Mouse (Mus musculus): Measurements from ENCODE around the gene Map3k14. TPM values are rescaled to one million over a fixed set of nuclear protein-coding genes. Genes with fewer than 3 reads are reported as not detected.
A peak's percentile ranks its signal among the peaks of the same experiment; 100 is the strongest.

Gene Map3k14
- 49.6 and 57.7 TPM in 2 replicates for polyA plus RNA-seq (2012; rRNA removed)

DNA sequence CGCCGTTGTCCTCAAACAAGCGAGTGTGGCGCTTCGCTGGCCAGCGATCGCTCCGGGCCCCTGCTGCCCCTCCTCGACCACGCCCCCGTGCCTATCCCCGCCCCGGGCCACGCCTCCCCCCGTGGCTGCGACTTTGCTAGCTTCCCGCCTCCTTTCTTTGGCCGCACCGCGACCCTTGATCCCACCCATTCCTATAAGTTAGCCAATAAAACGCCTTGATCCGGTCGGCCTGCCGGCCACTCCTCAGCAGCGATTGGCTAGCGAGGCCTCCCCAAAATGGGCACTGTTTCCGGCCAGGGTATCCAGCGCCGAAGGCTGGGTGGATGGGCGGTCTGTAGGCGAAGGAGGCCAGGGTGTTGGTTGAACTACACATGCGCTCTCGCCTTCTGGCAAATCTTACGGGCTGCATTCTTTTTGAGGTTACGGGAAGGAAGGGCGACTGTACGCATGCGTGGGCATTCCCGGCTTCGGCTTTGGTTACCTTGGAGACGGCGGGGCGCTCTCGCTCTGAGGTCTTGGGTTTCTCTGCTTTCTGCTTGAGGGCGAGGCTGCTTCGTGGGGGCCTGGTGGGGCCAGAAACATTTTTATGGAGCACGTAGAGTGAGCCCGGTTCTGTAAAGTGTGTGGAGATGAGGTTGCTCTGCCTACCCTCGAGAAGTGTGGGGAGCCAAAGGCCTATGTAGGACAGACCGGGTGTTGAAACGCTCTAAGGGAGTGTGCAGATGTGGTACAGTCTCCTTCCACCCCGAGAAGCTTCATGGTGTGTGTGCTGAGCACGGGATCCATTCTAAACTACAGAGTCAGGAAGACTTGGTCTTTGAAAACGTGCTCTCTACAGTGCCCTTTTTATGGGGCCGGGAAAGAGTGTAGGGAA lies at the start of gene Map3k14:
Gene Map3k14, minus strand, starts transcription at position 127 of the 874 bp plus-strand sequence.
- 2% methylated on average over 55 of the region's 55 CpGs for WGBS

DNA sequence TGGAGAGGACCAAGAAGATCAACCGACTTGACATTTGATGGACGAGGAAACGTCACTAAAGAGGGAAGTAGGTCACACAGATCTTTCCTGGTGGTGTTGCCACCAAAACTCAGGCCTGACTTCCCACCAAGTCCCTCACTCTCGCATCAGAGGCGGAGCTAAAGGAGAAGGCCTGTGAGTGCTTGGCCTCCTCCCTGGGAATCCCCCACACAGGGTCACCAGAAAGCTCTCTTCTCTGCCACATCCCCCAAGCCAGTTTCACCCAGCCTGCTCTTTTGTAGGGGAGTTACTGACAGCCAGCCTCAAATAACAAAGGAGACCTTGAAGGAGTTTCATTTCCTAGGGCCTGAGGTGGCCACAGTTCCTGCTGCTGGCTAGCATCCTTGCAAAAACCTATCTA lies 48.1 kb upstream of the Map3k14 start:
- Histone ChIP-seq H3K27me3 (ENCODE audit: control insufficient read depth, insufficient read depth, low read length) (peaks cover 3% of the 10 kb centered on the region; the same call in 1 of the 2 replicates), H3K27ac (ENCODE audit: insufficient read depth, low read length) (no peak overlapping the region), H3K4me3 (ENCODE audit: extremely low read depth, insufficient read depth, insufficient read length) (no peak overlapping the region), H3K36me3 (ENCODE audit: control insufficient read depth, insufficient read depth, low read length) (no peaks in the 10 kb centered on the region), H3K4me1 (ENCODE audit: control insufficient read depth, insufficient read depth, insufficient read length) (no peaks in the 10 kb centered on the region; the same call in 1 of the 2 replicates)
- no peak for DNase-seq (ENCODE audit: low read depth in 1 of 2, low spot score in 2 of 2)
- WGBS, result 47% methylated on average over 5 of the region's 5 CpGs
- no peak for TF ChIP-seq POLR2A (IDR thresholded peaks at IDR 0.05; ENCODE audit: low read depth, low read length)
- TF ChIP-seq CTCF (IDR thresholded peaks at IDR 0.05; ENCODE audit: extremely low read depth, insufficient read depth, insufficient read length, insufficient replicate concordance), result no peak

More for the DNA sequence above, at the start of gene Map3k14:
- Histone ChIP-seq H3K36me3 (ENCODE audit: control insufficient read depth, insufficient read depth, low read length) (no peaks in the 10 kb centered on the region), H3K27ac (ENCODE audit: insufficient read depth, low read length) (peak within 1 kb of the TSS; percentile 81), H3K27me3 (ENCODE audit: control insufficient read depth, insufficient read depth, low read length) (no peaks in the 10 kb centered on the region), H3K4me1 (ENCODE audit: control insufficient read depth, insufficient read depth, insufficient read length) (peaks cover 9% of the 10 kb centered on the region; the same call in 1 of the 2 replicates), H3K4me3 (ENCODE audit: extremely low read depth, insufficient read depth, insufficient read length) (peak within 1 kb of the TSS; percentile 81)
- peak; percentile 97 to 100 for DNase-seq (ENCODE audit: low read depth in 1 of 2, low spot score in 2 of 2)
- peak; percentile 96; the same call in 1 of the 2 replicates for TF ChIP-seq POLR2A (IDR thresholded peaks at IDR 0.05; ENCODE audit: low read depth, low read length)
- no peak for TF ChIP-seq CTCF (IDR thresholded peaks at IDR 0.05; ENCODE audit: extremely low read depth, insufficient read depth, insufficient read length, insufficient replicate concordance)

DNA sequence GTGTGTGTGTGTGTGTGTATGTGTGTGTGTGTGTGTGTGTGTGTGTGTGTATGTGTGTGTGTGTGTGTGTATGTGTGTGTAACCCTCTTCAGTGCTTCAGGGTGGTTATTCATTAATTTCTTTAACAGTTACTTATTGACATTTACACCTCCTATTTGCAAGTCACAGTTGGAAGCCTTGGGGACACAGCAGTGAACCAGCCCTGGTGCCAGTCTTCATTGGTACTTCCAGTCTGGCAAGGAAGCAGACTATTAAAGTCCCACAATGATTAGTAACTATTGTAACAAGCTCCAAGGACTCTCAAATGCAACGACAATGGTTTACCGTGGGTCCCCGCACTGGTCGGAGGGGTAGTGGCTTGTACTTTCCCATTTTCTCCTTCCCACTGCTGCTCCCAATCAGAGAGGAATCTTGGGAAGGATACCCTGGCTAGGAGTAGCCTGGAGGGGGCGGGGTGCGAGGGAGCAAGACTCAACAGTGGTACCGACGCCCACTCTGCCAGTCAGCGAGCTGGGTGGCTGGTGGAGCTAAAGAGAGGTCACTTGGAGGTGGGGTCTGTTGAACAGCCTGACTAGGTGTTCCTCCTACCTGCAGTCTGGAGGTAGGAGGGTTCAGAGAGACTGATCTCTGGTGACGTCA lies 47.6 kb upstream of the Map3k14 start:
- no peak for DNase-seq (ENCODE audit: low read depth in 1 of 2, low spot score in 2 of 2)
- TF ChIP-seq POLR2A (IDR thresholded peaks at IDR 0.05; ENCODE audit: low read depth, low read length) (no peak), CTCF (IDR thresholded peaks at IDR 0.05; ENCODE audit: extremely low read depth, insufficient read depth, insufficient read length, insufficient replicate concordance) (no peak)
- 87% methylated on average over 10 of the region's 10 CpGs for WGBS
- H3K36me3 ChIP-seq (ENCODE audit: control insufficient read depth, insufficient read depth, low read length), result no peaks in the 10 kb centered on the region
- H3K4me1 ChIP-seq (ENCODE audit: control insufficient read depth, insufficient read depth, insufficient read length), result no peaks in the 10 kb centered on the region; the same call in 1 of the 2 replicates
- H3K27ac ChIP-seq (ENCODE audit: insufficient read depth, low read length), result no peak overlapping the region
- H3K27me3 ChIP-seq (ENCODE audit: control insufficient read depth, insufficient read depth, low read length), result peaks cover 3% of the 10 kb centered on the region; the same call in 1 of the 2 replicates
- H3K4me3 ChIP-seq (ENCODE audit: extremely low read depth, insufficient read depth, insufficient read length), result no peak overlapping the region

DNA sequence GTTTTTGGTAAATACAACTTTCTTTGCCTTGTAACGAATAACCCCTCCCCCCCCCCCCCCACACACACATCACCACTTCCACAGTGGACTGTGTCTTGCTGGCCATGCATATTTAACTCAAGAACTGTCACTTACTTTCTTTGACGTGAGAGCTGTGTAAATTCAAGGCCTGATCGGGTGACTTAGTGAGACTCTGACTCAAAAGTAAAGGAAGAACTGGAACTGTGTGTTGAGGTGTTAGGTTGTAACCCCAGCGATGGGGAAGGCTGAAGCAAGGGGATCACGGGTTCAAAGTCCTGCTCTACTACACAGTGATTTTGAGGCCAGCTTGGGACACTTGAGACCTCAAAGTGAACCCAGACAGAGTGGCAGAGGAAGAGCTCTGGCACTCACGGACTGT lies 46.3 kb upstream of the Map3k14 start:
- Histone ChIP-seq H3K27me3 (ENCODE audit: control insufficient read depth, insufficient read depth, low read length) (peaks cover 3% of the 10 kb centered on the region; the same call in 1 of the 2 replicates), H3K27ac (ENCODE audit: insufficient read depth, low read length) (no peak overlapping the region), H3K36me3 (ENCODE audit: control insufficient read depth, insufficient read depth, low read length) (no peaks in the 10 kb centered on the region), H3K4me3 (ENCODE audit: extremely low read depth, insufficient read depth, insufficient read length) (no peak overlapping the region), H3K4me1 (ENCODE audit: control insufficient read depth, insufficient read depth, insufficient read length) (no peaks in the 10 kb centered on the region; the same call in 1 of the 2 replicates)
- TF ChIP-seq POLR2A (IDR thresholded peaks at IDR 0.05; ENCODE audit: low read depth, low read length), result no peak
- TF ChIP-seq CTCF (IDR thresholded peaks at IDR 0.05; ENCODE audit: extremely low read depth, insufficient read depth, insufficient read length, insufficient replicate concordance), result no peak
- DNase-seq (ENCODE audit: low read depth in 1 of 2, low spot score in 2 of 2), result no peak
- WGBS, result 78% methylated on average over 6 of the region's 6 CpGs

DNA sequence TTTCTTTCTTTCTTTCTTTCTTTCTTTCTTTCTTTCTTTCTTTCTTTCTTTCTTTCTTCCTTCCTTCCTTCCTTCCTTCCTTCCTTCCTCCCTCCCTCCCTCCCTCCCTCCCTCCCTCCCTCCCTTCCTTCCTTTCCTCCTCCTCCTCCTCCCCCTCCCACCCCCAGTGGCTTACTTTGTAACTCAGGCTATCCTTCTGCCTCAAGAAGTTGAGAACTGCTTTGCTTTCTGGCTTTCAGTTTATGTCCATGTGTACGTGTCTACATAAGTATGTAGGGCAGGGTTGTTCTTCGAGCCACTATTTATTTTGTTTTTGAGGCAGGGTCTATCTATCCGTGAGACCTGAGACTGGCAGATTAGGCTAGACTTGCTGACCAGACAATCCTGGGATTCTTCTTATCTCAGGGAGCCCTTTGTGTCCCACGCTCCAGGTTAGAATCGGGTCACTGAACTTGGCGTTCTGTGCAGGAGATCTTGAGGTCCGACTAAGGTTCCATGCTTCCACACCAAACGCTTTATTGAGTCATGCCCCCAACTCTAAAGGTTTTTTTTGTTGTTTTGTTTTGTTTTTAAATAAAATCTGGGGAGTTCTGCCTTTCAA lies 45.5 kb upstream of the Map3k14 start:
- no peak overlapping the region for H3K4me3 ChIP-seq (ENCODE audit: extremely low read depth, insufficient read depth, insufficient read length)

GRCm38 (mm10) chr11:103311960-103312611 lies 44.8 kb upstream of the Map3k14 start:
- WGBS, result 8% methylated on average over 30 of the region's 30 CpGs
- Histone ChIP-seq H3K4me3 (ENCODE audit: extremely low read depth, insufficient read depth, insufficient read length) (no peak overlapping the region), H3K4me1 (ENCODE audit: control insufficient read depth, insufficient read depth, insufficient read length) (no peaks in the 10 kb centered on the region; the same call in 1 of the 2 replicates), H3K36me3 (ENCODE audit: control insufficient read depth, insufficient read depth, low read length) (no peaks in the 10 kb centered on the region), H3K27ac (ENCODE audit: insufficient read depth, low read length) (peak overlapping the region; percentile 29; the same call in 1 of the 2 replicates), H3K27me3 (ENCODE audit: control insufficient read depth, insufficient read depth, low read length) (peaks cover 3% of the 10 kb centered on the region; the same call in 1 of the 2 replicates)
- no peak for DNase-seq (ENCODE audit: low read depth in 1 of 2, low spot score in 2 of 2)
- TF ChIP-seq CTCF (IDR thresholded peaks at IDR 0.05; ENCODE audit: extremely low read depth, insufficient read depth, insufficient read length, insufficient replicate concordance), result no peak
- no peak for TF ChIP-seq POLR2A (IDR thresholded peaks at IDR 0.05; ENCODE audit: low read depth, low read length)

More for the DNA sequence above, 45.5 kb upstream of the Map3k14 start:
- H3K27me3 ChIP-seq (ENCODE audit: control insufficient read depth, insufficient read depth, low read length), result peaks cover 3% of the 10 kb centered on the region; the same call in 1 of the 2 replicates
- H3K36me3 ChIP-seq (ENCODE audit: control insufficient read depth, insufficient read depth, low read length), result no peaks in the 10 kb centered on the region
- DNase-seq (ENCODE audit: low read depth in 1 of 2, low spot score in 2 of 2), result no peak
- no peaks in the 10 kb centered on the region; the same call in 1 of the 2 replicates for H3K4me1 ChIP-seq (ENCODE audit: control insufficient read depth, insufficient read depth, insufficient read length)
- no peak for TF ChIP-seq POLR2A (IDR thresholded peaks at IDR 0.05; ENCODE audit: low read depth, low read length)
- TF ChIP-seq CTCF (IDR thresholded peaks at IDR 0.05; ENCODE audit: extremely low read depth, insufficient read depth, insufficient read length, insufficient replicate concordance), result no peak
- H3K27ac ChIP-seq (ENCODE audit: insufficient read depth, low read length), result no peak overlapping the region
- WGBS, result 89% methylated on average over 8 of the region's 8 CpGs

Measured in spleen, adult 2 months (tissue).